Mouse (Mus musculus) urinary bladder, postnatal 10 days (tissue): ENCODE measurements around the gene Prss53.
"Not testable (repeated sequence)": the region's sequence is repeated elsewhere in the genome, so short reads cannot be mapped to it uniquely, and the experiment has no call there.

Experiments used
- DNase-seq: peaks from one replicate; pipeline ENCODE4 v3.0.0; 2022; ENCODE audit warnings: low spot score

The Prss53 gene

DNA sequence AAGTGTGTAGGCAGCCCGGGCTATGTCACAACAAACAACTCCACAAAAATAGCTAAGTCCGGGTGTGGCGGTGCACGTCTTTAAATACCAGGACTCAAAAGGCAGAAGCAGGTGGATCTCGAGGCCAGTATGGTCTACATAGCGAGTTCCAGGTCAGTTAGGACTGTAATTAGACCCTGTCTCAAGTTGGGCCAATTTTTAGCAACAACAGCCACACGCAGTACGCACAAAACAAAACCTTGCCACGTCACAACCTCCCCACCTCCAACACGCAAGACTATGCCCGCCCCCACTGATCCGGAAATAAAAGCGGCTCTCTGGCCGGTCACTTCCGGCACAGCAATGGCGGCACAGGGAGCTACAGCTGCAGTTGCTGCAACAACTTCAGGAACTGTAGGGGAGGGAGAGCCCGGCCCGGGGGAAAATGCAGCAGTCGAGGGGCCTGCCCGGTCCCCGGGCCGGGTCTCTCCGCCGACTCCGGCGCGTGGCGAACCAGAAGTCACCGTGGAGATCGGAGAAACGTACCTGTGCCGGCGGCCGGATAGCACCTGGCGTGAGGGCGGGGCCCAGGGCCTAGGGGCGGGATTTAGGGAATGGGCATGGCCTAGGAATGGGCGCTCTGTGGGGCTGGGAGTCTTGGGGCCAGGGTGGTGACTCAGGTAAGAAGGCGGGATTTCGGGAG, 21.6 kb upstream of the Prss53 start, which contains the start of gene Kat8:
Gene Kat8 (plus strand): TSS at position 327 of the 682 bp plus-strand sequence.
- DNase-seq = peak; percentile 47

DNA sequence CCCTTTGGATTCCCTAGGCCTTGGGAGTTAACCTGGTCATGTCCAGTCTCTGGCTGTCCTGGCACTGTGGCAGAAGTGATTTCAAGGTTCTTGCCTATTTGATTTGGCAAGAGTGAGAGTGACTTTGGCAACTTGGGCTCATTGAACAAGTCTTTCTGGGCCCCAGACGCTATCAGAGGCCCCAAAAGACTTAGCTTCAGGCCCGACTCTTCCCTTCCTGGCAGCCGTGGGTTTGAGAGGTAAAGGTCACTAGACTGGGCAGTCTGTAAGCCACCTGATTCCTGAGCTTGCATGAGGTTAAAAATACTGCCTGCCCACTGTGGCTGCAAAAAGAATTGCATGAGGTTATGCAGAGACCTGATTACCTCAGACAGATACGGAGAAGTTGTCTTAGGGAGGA, 17.9 kb upstream of the Prss53 start:
- no peak for DNase-seq

GRCm38 (mm10) chr7:127907939-127908338, 17.2 kb upstream of the Prss53 start:
- DNase-seq = no peak

DNA sequence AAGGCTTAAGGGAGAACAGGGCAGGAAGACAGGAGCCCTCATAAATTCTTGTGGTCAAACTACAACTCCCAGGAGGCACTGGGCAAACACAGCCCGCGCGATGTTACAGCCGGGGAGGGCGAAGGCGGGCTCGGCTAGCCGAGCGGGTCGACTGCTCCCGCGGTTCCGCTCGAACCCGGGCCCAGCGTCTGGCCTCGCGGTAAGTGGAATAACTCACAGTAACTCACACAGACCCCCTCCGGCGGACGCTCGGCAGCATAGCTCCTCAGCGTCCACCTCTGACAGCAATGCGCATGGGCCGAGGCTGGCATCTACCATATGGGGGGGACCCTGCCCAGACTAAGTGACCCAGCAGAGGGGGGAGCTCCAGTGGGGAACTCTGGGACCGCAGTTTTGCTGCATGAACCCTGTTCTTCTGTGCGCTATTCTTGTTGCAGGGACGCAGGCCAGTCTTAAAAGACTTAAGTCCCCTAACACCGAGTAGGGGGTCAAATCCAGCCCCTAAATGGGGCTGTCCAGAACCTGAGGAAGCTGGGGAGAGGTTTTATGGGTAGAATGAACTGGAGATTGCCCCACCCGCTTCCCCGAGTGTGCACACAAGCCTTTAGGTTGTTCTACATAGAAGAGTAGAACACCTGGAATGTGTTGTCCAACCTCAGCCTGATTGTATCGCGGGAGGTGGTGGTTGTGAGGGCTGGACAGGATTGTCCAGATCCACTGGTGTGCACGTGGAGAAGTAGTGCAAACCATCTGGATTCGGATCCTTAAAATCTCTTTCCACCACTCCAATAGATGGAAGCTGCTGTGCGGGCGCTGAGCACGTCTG, 13.4 kb upstream of the Prss53 start, which contains the start of gene Bckdk:
Gene Bckdk (plus strand): TSS at position 112 of the 826 bp plus-strand sequence.
- peak; percentile 33 for DNase-seq

- DNase-seq = no peak
These were observed 11.0 kb upstream of the Prss53 start for GRCm38 (mm10) chr7:127901772-127902171.

DNA sequence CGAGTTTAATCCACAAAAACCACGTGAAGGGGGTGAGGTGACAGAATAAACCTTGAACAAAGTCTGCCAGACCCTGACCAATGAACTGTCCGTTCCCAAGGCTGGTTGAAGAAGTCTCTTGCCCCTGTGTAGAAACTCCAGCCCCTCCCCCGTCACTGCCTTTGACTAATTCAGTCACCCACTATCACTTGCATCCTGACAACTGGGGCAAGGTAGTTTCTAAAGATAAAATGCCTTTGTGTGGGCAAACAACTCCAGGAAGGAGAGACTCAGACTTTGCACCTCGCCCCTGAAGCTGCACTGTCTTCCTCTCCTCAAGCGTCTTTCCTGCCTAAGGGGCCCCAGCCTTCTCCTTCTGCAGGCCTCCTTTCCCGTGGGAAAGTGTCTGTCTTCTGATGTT, 9.2 kb upstream of the Prss53 start:
- no peak for DNase-seq

DNA sequence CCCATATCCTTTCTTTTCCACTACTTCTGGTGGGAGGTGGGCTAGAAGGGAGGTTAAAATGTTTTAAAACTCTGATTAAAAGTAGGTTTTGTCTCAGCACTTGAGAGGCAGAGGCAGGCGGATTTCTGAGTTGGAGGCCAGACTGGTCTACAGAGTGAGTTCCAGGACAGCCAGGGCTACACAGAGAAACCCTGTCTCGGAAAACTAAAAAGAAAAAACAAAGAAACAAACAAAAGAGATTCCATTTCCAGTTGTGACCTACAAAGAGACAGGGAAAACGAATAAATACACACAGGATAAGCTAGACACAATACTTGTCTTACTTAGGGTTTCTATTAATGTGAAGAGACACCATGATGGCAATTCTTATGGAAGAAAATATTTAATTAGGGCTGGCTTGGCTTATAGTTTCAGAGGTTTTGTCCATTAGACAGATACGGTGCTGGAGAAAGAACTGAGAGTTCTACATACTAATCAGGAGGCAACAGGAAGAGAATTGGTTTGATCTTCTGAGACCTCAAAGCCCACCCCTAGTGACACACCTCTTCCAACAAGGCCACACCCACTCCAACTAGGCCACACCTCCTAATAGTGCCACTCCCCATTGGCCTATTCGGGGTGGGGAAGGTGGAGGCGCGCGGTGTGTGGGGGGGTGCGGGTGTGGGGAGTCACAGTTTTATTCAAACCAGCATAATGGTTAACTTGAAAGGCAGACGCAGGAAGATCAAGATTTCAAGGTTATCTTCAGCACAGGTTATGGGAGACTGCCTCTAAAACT, 7.6 kb upstream of the Prss53 start:
- no peak for DNase-seq

DNA sequence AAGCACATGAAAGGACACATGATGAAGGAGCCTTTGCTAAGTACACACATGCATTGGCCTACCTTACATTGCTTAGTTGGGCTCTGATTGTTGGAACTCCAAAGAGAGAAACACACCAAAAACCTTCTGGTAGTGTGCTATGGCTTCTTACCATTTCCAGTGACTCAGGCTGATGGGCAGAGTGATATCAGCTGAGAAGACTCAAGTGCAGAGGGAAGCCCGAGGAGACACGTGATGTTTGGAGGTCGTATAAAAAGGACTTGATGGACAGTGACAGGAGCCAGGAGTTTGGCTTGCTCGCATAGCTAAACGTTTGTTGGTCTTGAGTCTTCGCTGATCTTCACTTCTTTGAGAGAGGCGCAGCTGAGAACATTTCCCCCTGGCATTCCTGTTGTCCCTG, 6.8 kb upstream of the Prss53 start:
- DNase-seq = no peak

- no peak for DNase-seq
These were observed 5.6 kb upstream of the Prss53 start for GRCm38 (mm10) chr7:127896384-127896783.

- not testable (repeated sequence) for DNase-seq
These were observed 5.1 kb upstream of the Prss53 start for GRCm38 (mm10) chr7:127895891-127896290.

DNA sequence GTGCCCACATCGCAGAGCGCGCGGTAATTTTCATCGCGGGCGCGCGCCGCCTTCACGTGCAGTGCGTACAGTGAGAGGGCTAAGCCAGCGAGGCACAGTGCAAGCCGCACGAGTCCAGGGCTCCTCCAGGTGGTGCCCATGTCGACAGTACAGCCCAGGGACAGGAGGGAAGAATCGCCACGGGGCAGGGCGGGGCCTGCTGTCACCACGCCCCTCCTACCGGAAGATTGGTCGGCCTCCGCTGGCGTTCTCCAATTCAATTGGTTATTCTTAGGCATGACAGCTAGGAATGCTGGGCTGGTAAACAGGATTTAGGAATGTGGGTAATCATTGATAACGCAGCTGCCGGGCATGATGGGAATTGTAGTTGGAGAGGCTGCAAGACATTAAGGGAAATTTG, 4.7 kb upstream of the Prss53 start, which contains the start of the genes Gm21974 and Vkorc1:
Gene Gm21974 (minus strand): TSS at position 13 of the 400 bp plus-strand sequence.
Gene Vkorc1 (minus strand): TSS at position 176 of the 400 bp plus-strand sequence.
- DNase-seq = peak; percentile 84

DNA sequence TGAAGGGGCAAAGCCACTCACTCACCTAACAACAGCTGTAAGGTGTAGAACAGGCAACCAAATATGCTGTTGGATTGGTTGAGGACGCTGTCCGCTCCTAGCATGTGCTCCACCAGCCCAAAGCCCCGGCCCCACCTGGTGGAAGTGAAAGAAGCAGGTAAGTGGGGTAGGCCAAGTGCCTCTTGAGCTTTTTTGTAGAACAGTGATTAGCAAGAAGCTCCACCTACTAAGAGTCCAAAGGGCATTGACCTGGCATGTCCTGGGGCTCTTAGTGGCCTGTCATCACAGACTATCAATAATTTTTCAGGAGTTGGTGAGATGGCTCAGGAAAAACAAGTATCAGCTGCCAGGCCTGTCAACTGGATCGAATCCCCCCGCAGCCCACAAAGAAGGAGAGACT, 3.7 kb upstream of the Prss53 start:
- no peak for DNase-seq

- no peak for DNase-seq
These were observed 1.9 kb downstream of the Prss53 start for GRCm38 (mm10) chr7:127888821-127889220.

DNA sequence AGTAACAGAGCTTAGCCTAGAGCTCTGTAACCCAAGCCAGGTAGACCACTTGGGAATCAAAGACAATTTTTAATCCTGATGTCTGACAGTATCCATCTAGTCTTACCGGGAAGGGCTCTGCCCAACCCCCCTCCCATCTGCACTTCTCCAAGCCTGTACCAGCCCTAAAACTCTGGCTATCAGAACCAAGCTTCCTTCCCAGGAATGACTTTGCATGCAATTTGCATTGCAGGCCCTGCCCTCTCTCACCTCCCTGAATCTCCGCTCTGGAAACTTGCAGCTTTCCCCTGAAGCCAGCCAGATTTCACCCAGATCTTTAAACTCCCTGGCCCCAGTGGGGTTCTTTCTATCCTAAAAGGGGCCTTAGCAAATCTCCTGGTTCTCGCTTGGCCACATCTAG, 3.0 kb downstream of the Prss53 start:
- no peak for DNase-seq

DNA sequence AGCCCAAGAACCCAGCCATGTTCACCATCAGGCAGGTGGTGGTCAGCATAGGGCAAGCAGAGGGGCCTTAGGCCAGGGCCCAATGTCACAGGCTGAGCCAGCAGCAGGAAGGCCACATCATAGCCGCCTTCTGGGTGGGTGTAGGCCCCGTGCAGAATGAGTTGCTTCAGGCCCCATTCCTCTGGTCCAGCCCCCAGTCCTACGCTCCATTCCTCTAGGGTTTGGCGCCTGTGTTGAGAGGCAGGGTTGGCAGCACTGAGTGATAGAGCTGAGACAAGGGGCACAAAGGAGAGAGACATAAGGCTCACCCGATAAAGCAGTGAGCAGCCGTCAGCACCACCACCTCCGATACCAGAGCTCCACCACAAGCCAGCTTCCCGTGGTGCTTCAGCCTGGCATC, 3.6 kb downstream of the Prss53 start:
- no peak for DNase-seq

DNA sequence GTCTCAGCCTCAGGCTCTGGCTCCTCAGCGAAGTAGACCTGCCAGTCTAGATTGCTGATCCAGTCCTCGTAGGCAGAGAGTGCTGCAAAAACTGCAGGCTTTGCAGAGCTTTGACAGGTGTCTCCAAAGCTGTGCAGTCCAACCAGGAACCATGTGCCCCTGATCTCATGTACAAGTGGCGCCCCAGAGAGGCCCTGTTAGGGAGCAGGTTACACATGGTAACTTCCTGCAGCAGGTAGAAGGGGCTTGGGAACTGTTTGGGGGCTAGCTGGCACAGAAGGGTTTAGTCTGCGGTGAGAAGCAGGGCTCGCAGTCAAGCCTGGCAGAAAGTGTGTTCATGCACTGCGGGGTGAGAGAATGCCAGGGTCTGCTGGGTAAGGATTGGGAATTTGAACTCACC, 4.2 kb downstream of the Prss53 start:
- no peak for DNase-seq

DNA sequence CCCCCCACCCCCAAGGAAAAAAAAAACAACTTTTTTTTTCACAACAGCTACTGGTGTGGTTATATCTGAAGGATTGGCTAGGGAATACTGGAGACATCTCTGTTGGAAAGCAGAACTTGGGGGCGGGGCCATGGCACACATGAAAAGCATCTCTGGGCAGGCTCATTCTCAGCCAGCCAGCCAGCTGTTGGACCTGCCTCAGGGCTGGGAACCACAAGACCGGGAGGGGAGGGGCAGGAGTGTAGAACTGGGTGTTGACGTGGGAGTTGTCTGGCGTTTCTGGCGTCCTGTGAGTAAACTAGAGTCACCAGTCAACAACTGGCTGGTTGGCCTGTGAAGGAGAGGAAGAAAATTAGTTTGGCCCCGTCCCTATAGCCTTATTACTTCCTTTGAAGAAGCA, 4.8 kb downstream of the Prss53 start:
- DNase-seq = no peak

- no peak for DNase-seq
These were observed 10.3 kb downstream of the Prss53 start for GRCm38 (mm10) chr7:127880431-127880830.

GRCm38 (mm10) chr7:127879301-127879700, 11.5 kb downstream of the Prss53 start:
- no peak for DNase-seq

DNA sequence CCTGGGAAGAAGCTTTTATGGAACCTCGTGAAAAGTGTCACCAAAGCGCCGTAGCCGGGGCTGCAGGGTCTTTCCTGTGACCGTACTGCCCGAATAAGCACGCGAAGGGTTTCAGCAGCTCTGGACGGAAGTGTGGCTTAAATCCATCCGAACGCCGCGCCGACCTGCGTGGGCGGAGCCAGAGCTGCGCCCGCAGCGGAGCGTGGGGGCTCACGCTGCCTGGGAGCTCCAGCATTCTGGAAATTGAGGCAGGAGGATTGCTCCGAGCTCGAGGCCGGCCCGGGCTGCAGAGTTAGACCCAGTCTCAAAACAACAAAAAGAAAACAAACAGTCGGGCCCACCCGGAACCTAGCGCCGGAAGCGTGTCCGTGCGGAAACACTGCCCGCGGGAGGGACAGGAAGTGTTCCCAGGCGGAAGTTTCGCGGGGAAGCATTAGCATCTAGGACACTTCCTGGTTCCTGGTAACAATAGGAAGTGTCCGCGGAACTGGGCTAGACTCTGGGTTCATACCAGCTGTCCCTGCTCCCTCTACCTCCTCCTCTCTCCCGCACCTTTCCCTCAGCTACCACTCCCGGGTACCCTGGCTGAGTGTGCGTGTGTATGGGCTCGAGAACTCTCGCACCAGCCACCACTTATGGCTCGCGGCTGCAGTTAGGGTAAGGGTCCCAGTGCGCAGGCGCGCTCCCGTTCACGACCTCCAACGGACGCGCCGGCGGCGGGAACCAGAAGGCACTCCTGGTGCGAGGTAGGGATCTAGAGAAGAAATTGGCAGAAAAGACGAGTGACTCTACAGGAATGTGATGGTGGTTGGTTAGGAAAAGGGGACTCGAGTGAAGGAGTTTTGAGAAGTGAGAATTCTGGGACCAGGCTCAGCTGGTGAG, 14.1 kb downstream of the Prss53 start, which contains the start of gene Zfp668:
Gene Zfp668 (minus strand): TSS at position 362 of the 882 bp plus-strand sequence.
- DNase-seq = peak; percentile 59

DNA sequence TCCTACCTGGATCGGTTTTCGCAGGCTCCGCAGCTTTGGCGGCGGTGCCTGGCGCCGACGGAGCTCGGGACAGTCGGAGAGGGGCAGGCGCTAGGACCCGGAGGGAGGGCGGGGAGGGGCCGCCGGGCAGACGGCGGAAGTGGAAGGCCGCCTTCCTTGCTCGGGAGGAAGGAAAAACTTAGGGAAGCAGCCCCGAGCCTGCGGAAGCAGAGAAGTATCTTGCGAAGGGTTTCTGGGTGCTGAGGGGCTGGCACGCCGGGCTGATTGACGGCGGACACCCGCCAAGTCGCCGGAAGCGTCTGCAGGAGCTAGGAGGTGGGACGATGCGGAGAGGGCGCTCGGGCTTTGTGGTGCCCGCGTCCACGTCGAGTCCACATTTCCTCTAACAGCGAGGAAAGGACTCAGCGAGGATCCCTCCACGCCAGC, 14.7 kb downstream of the Prss53 start, which contains the start of gene Zfp646:
Gene Zfp646 (plus strand): TSS at position 181 of the 426 bp plus-strand sequence.
- no peak for DNase-seq
